Mouse (Mus musculus): ENCODE results near the gene Thap8.

GRCm38 (mm10) chr7:30306083-30306779 lies 26.3 kb downstream of the Thap8 start:
- TF ChIP-seq CTCF (IDR thresholded peaks at IDR 0.05; ENCODE audit: insufficient read depth, low read length) = no peak
- no peak for TF ChIP-seq POLR2A (IDR thresholded peaks at IDR 0.05; ENCODE audit: borderline replicate concordance, extremely low read depth, low read depth, low read length)
